ENCODE assay signal across 9 mouse cellular contexts in the genomic region with DNA sequence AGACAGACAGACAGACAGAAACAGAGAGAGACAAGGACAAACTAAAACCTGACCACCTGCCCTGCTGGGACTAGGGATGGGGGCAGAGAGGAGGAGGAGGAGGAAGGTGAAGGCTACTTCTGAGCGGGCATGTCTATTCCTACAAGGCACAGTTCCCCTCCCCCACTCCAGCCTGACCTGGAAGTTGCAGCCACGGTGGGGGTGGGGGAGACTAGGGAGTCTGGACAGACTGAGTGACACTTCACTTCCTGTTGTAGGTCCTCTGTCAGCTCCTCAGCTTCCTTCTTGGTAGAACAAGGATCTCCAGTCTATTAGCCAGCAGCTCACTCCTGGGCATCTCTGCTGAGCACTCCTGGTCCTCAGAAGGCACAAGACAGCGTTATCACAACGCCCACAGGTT. TPM values are rescaled to one million over a fixed set of nuclear protein-coding genes. Genes with fewer than 3 reads are reported as not detected.
DNase-seq lines count a peak whose midpoint lies in the region; ATAC-seq and TF ChIP-seq lines count a peak whose summit lies in the region.
"Had no signal": no experiment of that assay in that cellular context is flagged by ENCODE, and none has a peak within 500 bp of the region (broad histone marks: within the 10 kb centered on the region; RNA-seq: fewer than 3 reads in every experiment).

No protein-coding gene starts in this region.

- 28% methylated on average over 3 of the region's 4 CpGs for WGBS in lung, embryonic 14.5 days

- H3K9me3 ChIP-seq in MEL (replicated peaks; ENCODE audit: insufficient read depth, low read length) = no peaks in the 10 kb centered on the region
- no peaks in the 10 kb centered on the region for H3K9me3 ChIP-seq in lung, embryonic 14.5 days (ENCODE audit: low read depth, low read length)

- no peak overlapping the region for H3K4me3 ChIP-seq in MEL (ENCODE audit: control insufficient read depth in 1 of 2, insufficient read depth in 1 of 2, low read depth in 2 of 2, low read length in 2 of 2)
- H3K4me3 ChIP-seq in lung, embryonic 14.5 days (ENCODE audit: low read depth, low read length) = no peak overlapping the region
- H3K4me3 ChIP-seq: embryonic facial prominence, embryonic 15.5 days had no signal

- no peak overlapping the region for H3K9ac ChIP-seq in MEL (ENCODE audit: control insufficient read depth, low read depth, low read length, poor library complexity, severe bottlenecking)
- no peak overlapping the region; the same call in 1 of the 2 replicates for H3K9ac ChIP-seq in lung, embryonic 14.5 days
- H3K9ac ChIP-seq: embryonic facial prominence, embryonic 15.5 days had no signal

- no peaks in the 10 kb centered on the region for H3K36me3 ChIP-seq in MEL (ENCODE audit: control insufficient read depth in 1 of 2, insufficient read depth in 2 of 2, low read length in 2 of 2)
- peaks cover 8% of the 10 kb centered on the region; the same call in 1 of the 2 replicates for H3K36me3 ChIP-seq in lung, embryonic 14.5 days (ENCODE audit: insufficient read depth)
- H3K36me3 ChIP-seq: embryonic facial prominence, embryonic 15.5 days had no signal

- intact Hi-C loops in heart, postnatal 14 days (cut with DNase I) = no loop called here

- TF ChIP-seq POLR2A in MEL (IDR thresholded peaks at IDR 0.05; ENCODE audit: control insufficient read depth in 1 of 2, insufficient read depth in 1 of 2, low read depth in 1 of 2, low read length in 2 of 2, poor library complexity in 1 of 2) = no peak

- H3K79me2 ChIP-seq in MEL (ENCODE audit: control insufficient read depth, insufficient read depth, low read length, poor library complexity) = no peaks in the 10 kb centered on the region

- peak; percentile 64 for DNase-seq in embryo, embryonic 10 days (ENCODE audit: low spot score)
- DNase-seq in embryo, embryonic 9.5 days (ENCODE audit: extremely low spot score) = no peak
- peak; percentile 15 for DNase-seq in MEL (ENCODE audit: low read depth, low spot score)
- DNase-seq in heart, postnatal 14 days = peak; percentile 64
- DNase-seq in lung, embryonic 14.5 days = peak; percentile 57
- no peak for DNase-seq in adipocyte (ENCODE audit: low spot score)

- no peak for TF ChIP-seq EP300 in MEL (IDR thresholded peaks at IDR 0.05; ENCODE audit: low read depth in 1 of 2, low read length in 2 of 2)

- no peak for TF ChIP-seq CTCF in MEL (IDR thresholded peaks at IDR 0.05 in 2 of 3, conservative IDR thresholded peaks at IDR 0.05 in 1 of 3; ENCODE audit: control insufficient read depth in 1 of 3, insufficient read depth in 1 of 3, low read depth in 2 of 3, low read length in 3 of 3, poor library complexity in 1 of 3, severe bottlenecking in 1 of 3)
- no peak for TF ChIP-seq CTCF in lung, embryonic 14.5 days (IDR thresholded peaks at IDR 0.05; ENCODE audit: low read depth)

- no peak for ATAC-seq in lung, embryonic 14.5 days (ENCODE audit: insufficient read depth)
- no peak for ATAC-seq in CD4-positive, CD25-positive, alpha-beta regulatory T cell, adult 4 months
- ATAC-seq in activated CD4-positive, CD25-positive, alpha-beta regulatory T cell, adult 4 months = no peak

- peak overlapping the region; percentile 34; the same call in 1 of the 2 replicates for H3K4me2 ChIP-seq in lung, embryonic 14.5 days
- H3K4me2 ChIP-seq: embryonic facial prominence, embryonic 15.5 days had no signal

- H3K27ac ChIP-seq in MEL (ENCODE audit: control insufficient read depth, low read depth, low read length) = no peak overlapping the region
- peak overlapping the region; percentile 77; the same call in 1 of the 2 replicates for H3K27ac ChIP-seq in lung, embryonic 14.5 days (ENCODE audit: low read depth)
- H3K27ac ChIP-seq: embryonic facial prominence, embryonic 15.5 days had no signal

- no peaks in the 10 kb centered on the region for H3K27me3 ChIP-seq in MEL (ENCODE audit: control insufficient read depth in 1 of 2, insufficient read depth in 2 of 2, low read length in 2 of 2)
- no peaks in the 10 kb centered on the region for H3K27me3 ChIP-seq in lung, embryonic 14.5 days (ENCODE audit: insufficient read depth, low read length)
- H3K27me3 ChIP-seq: embryonic facial prominence, embryonic 15.5 days had no signal

- no peaks in the 10 kb centered on the region for H3K4me1 ChIP-seq in MEL (ENCODE audit: control insufficient read depth in 1 of 2, insufficient read depth in 2 of 2, low read length in 2 of 2)
- H3K4me1 ChIP-seq in lung, embryonic 14.5 days (ENCODE audit: insufficient read depth) = peaks cover 24% of the 10 kb centered on the region

- no peak for TF ChIP-seq RAD21 in MEL (IDR thresholded peaks at IDR 0.05; ENCODE audit: low read depth, low read length)

TF ChIP-seq in MEL, 35 proteins besides CTCF, POLR2A, EP300 and RAD21:
- TF ChIP-seq HCFC1 (IDR thresholded peaks at IDR 0.05; ENCODE audit: low read depth, low read length) = no peak
- TF ChIP-seq ZMIZ1 (IDR thresholded peaks at IDR 0.05; ENCODE audit: low read depth, low read length) = no peak
- TF ChIP-seq USF1 (IDR thresholded peaks at IDR 0.05; ENCODE audit: low read depth, low read length) = no peak
- TF ChIP-seq POLR2AphosphoS5 (IDR thresholded peaks at IDR 0.05; ENCODE audit: borderline replicate concordance, low read depth, low read length) = no peak
- no peak for TF ChIP-seq ZKSCAN1 (IDR thresholded peaks at IDR 0.05; ENCODE audit: low read depth, low read length)
- no peak for TF ChIP-seq TBP (IDR thresholded peaks at IDR 0.05; ENCODE audit: low read depth, low read length)
- TF ChIP-seq MXI1 (IDR thresholded peaks at IDR 0.05; ENCODE audit: low read depth, low read length) = no peak
- no peak for TF ChIP-seq GABPA (IDR thresholded peaks at IDR 0.05; ENCODE audit: low read depth, low read length)
- no peak for TF ChIP-seq SMC3 (IDR thresholded peaks at IDR 0.05; ENCODE audit: low read depth, low read length)
- TF ChIP-seq CHD2 (IDR thresholded peaks at IDR 0.05; ENCODE audit: low read length) = no peak
- TF ChIP-seq E2F4 (IDR thresholded peaks at IDR 0.05; ENCODE audit: borderline replicate concordance, low read depth, low read length) = no peak
- TF ChIP-seq NELFE (IDR thresholded peaks at IDR 0.05; ENCODE audit: low read depth, low read length) = no peak
- TF ChIP-seq MYB (IDR thresholded peaks at IDR 0.05; ENCODE audit: low read depth, low read length) = no peak
- TF ChIP-seq SIN3A (IDR thresholded peaks at IDR 0.05; ENCODE audit: low read length) = no peak
- no peak for TF ChIP-seq TCF12 (IDR thresholded peaks at IDR 0.05; ENCODE audit: low read depth, low read length)
- no peak for TF ChIP-seq ETS1 (IDR thresholded peaks at IDR 0.05; ENCODE audit: low read depth, low read length)
- TF ChIP-seq MAFK (IDR thresholded peaks at IDR 0.05; ENCODE audit: borderline replicate concordance, low read depth, low read length) = no peak
- TF ChIP-seq POLR2AphosphoS2 (IDR thresholded peaks at IDR 0.05; ENCODE audit: low read length) = no peak
- TF ChIP-seq GATA1 (IDR thresholded peaks at IDR 0.05; ENCODE audit: low read depth, low read length) = no peak

RNA-seq across cellular contexts. Expression of a gene that starts 9.3 kb away (rescaled TPM):
- 2.9 and 3.0 TPM in 2 replicates for total RNA-seq in MEL (2012; rRNA removed)
- polyA plus RNA-seq in MEL (2012; ENCODE audit: insufficient read depth in 1 of 2, insufficient read length in 2 of 2, low read depth in 1 of 2, low replicate concordance in 2 of 2, missing spikeins in 1 of 2) = 1 to 10 TPM in 1 of 2 experiments, not detected in 1; 6.4 TPM
- total RNA-seq in heart, postnatal 14 days (2021) = 10 to 100 TPM; 32.0 to 36.8 TPM
- polyA plus RNA-seq in lung, embryonic 14.5 days (2014; fragmentation: Nextera tagmentation; extraction: Ambion mirVana) = 44.1 and 47.5 TPM in 2 replicates
- polyA plus RNA-seq in CD4-positive, CD25-positive, alpha-beta regulatory T cell, adult 4 months (2017; shearing (Covaris generic)) = not detected
- polyA plus RNA-seq in activated CD4-positive, CD25-positive, alpha-beta regulatory T cell, adult 4 months (2017; shearing (Covaris generic)) = not detected

RNA-seq across cellular contexts. Expression of a gene that starts 43.7 kb away (rescaled TPM):
- total RNA-seq in MEL (2012; rRNA removed) = not detected in 2 replicates
- not detected for polyA plus RNA-seq in MEL (2012; ENCODE audit: insufficient read depth in 1 of 2, insufficient read length in 2 of 2, low read depth in 1 of 2, low replicate concordance in 2 of 2, missing spikeins in 1 of 2)
- total RNA-seq in heart, postnatal 14 days (2021) = under 1 TPM in 1 of 2 experiments, not detected in 1; 0.10 TPM
- polyA plus RNA-seq in lung, embryonic 14.5 days (2014; fragmentation: Nextera tagmentation; extraction: Ambion mirVana) = 0.08 TPM in 2 replicates
- polyA plus RNA-seq in CD4-positive, CD25-positive, alpha-beta regulatory T cell, adult 4 months (2017; shearing (Covaris generic)) = not detected
- not detected for polyA plus RNA-seq in activated CD4-positive, CD25-positive, alpha-beta regulatory T cell, adult 4 months (2017; shearing (Covaris generic))

Comparison
In these comparisons a context has a peak if more than half of its experiments do, and no peak if none do; other contexts are left out.
1. DNase-seq: peak in embryo, embryonic 10 days (single experiment), MEL (single experiment), heart, postnatal 14 days (2 of 2) and lung, embryonic 14.5 days (single experiment); none in embryo, embryonic 9.5 days (single experiment) and adipocyte (single experiment).